Mouse (Mus musculus) embryo, embryonic 9.5 days (tissue): ENCODE measurements at regions not wholly inside any gene's neighbourhood (a gene's known extent, or its start where the extent isn't known, plus 50 kb on each side); places are given as distances from the start of the nearest gene placed in this dataset.

Source experiments
- DNase-seq: peaks from one replicate; pipeline ENCODE4 v3.0.0-alpha.2; 2017; ENCODE audit errors: extremely low spot score

GRCm38 (mm10) chr3:133599731-133600130, 54.8 kb upstream of the Tet2 start:
- no peak for DNase-seq

- DNase-seq = peak; percentile 42
Measured at GRCm38 (mm10) chr3:133600447-133601220, 55.7 kb upstream of the Tet2 start.

GRCm38 (mm10) chr3:133605460-133605859, 60.5 kb upstream of the Tet2 start:
- no peak for DNase-seq

GRCm38 (mm10) chr3:133608845-133609261, 63.9 kb upstream of the Tet2 start:
- no peak for DNase-seq

- peak; percentile 20 for DNase-seq
Measured at GRCm38 (mm10) chr3:133613836-133614711, 69.1 kb upstream of the Tet2 start.

GRCm38 (mm10) chr3:133614712-133615426, 69.9 kb upstream of the Tet2 start:
- DNase-seq = peak; percentile 13

GRCm38 (mm10) chr3:133617036-133617435, 72.1 kb upstream of the Tet2 start:
- DNase-seq = no peak

- no peak for DNase-seq
Measured at GRCm38 (mm10) chr3:133618491-133618890, 73.6 kb upstream of the Tet2 start.

GRCm38 (mm10) chr3:133623201-133623744, 78.3 kb upstream of the Tet2 start:
- no peak for DNase-seq

GRCm38 (mm10) chr3:133624079-133624875, 79.3 kb upstream of the Tet2 start:
- no peak for DNase-seq

- no peak for DNase-seq
Measured at GRCm38 (mm10) chr3:133625046-133625445, 80.1 kb upstream of the Tet2 start.

- no peak for DNase-seq
Measured at GRCm38 (mm10) chr3:133626442-133626841, 81.5 kb upstream of the Tet2 start.

GRCm38 (mm10) chr3:133627116-133627844, 82.3 kb upstream of the Tet2 start:
- no peak for DNase-seq

GRCm38 (mm10) chr3:133634306-133634705, 89.4 kb upstream of the Tet2 start:
- no peak for DNase-seq

- no peak for DNase-seq
Measured at GRCm38 (mm10) chr3:133645604-133646003, 100.7 kb upstream of the Tet2 start.

- DNase-seq = peak; percentile 19
Measured at GRCm38 (mm10) chr3:133646449-133647059, 101.6 kb upstream of the Tet2 start.

GRCm38 (mm10) chr3:133650025-133650424, 105.1 kb upstream of the Tet2 start:
- DNase-seq = no peak

- no peak for DNase-seq
Measured at GRCm38 (mm10) chr3:133651996-133652395, 107.1 kb upstream of the Tet2 start.

GRCm38 (mm10) chr3:133659759-133660158, 114.8 kb upstream of the Tet2 start:
- no peak for DNase-seq

GRCm38 (mm10) chr3:133661303-133661702, 116.4 kb upstream of the Tet2 start:
- DNase-seq = no peak
